Mouse (Mus musculus): Measurements from ENCODE around the gene F830045P16Rik.

- TF ChIP-seq POLR2A (IDR thresholded peaks at IDR 0.05; ENCODE audit: low read depth, low read length): no peak
- no peak for TF ChIP-seq EP300 (IDR thresholded peaks at IDR 0.05; ENCODE audit: low read length)
- no peak for TF ChIP-seq ZMIZ1 (IDR thresholded peaks at IDR 0.05; ENCODE audit: low read depth, low read length)
- no peak for TF ChIP-seq CTCF (conservative IDR thresholded peaks at IDR 0.05 in 1 of 2, IDR thresholded peaks at IDR 0.05 in 1 of 2; ENCODE audit: low read depth in 2 of 2, low read length in 2 of 2)
- no peak for TF ChIP-seq MXI1 (IDR thresholded peaks at IDR 0.05; ENCODE audit: low read depth, low read length)
- no peak for TF ChIP-seq E2F4 (IDR thresholded peaks at IDR 0.05; ENCODE audit: insufficient replicate concordance, low read depth, low read length)
- no peak for TF ChIP-seq KAT2A (IDR thresholded peaks at IDR 0.05; ENCODE audit: insufficient replicate concordance, low read length)
- no peak for TF ChIP-seq MEF2A (IDR thresholded peaks at IDR 0.05; ENCODE audit: borderline replicate concordance, low read depth, low read length)
- TF ChIP-seq JUND (conservative IDR thresholded peaks at IDR 0.05; ENCODE audit: low read depth, low read length): no peak
These were observed 5.3 kb downstream of the F830045P16Rik start for GRCm38 (mm10) chr2:129531102-129531501.
